Mouse (Mus musculus) right cerebral cortex, adult 18-20 months (tissue): ENCODE measurements around the gene Gm9780.
"Not testable (repeated sequence)": the region's sequence is repeated elsewhere in the genome, so short reads cannot be mapped to it uniquely, and the experiment has no call there.

Experiments
- DNase-seq: peaks from one replicate; pipeline ENCODE4 v3.0.0; 2022; ENCODE audit warnings: mixed read lengths

The Gm9780 gene

DNA sequence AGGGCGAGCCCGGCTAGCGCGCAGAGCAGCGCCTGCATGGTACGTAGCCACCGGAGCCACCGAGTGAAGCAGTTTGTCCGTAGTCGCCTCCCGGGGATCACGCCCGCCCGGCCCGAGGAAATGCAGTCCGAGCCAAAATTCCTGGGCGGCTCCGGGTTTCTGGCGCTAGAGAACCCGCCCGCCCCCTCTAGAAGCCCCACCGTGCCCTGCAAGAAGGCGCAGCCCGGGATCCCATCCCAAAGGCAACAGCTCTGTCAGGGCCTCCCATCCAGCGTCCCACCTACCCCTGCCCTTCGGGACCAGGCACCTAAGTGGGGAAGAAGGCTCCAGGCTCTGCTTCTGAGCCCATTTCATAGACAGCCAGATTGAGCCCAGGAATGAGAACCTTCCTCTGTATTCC, at the start of gene Gm9780:
Gene Gm9780, minus strand, starts transcription at position 101 of the 400 bp plus-strand sequence.
- not testable (repeated sequence) for DNase-seq

- DNase-seq, result not testable (repeated sequence)
Measured at GRCm38 (mm10) chr14:26081997-26082396, 39.5 kb upstream of the Gm9780 start, which contains the start of gene Cphx3. Cphx3 (plus strand) TSS chr14:26082297.

DNA sequence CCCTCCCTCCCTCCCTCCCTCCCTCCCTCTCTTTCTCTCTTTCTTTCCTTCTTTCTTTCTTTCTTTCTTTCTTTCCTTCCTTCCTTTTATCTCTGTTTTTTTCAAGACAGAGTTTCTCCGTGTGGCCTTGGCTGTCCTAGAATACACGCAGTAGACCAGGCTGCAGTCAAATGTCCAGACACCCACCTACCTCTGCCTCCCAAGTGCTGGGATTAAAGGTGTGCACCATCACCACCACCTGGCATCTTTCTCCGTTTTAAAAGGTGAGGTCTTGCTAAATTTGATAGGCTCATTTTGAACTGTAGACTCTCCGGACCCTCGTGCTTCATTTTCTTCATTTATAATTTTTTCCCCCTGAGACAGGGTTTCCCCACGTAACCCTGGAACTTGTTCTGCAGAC, 38.7 kb upstream of the Gm9780 start, which contains the start of gene Cphx2:
Gene Cphx2, plus strand, starts transcription at position 301 of the 400 bp plus-strand sequence.
- not testable (repeated sequence) for DNase-seq

- not testable (repeated sequence) for DNase-seq
Measured at GRCm38 (mm10) chr14:26076620-26077390, 34.3 kb upstream of the Gm9780 start.

DNA sequence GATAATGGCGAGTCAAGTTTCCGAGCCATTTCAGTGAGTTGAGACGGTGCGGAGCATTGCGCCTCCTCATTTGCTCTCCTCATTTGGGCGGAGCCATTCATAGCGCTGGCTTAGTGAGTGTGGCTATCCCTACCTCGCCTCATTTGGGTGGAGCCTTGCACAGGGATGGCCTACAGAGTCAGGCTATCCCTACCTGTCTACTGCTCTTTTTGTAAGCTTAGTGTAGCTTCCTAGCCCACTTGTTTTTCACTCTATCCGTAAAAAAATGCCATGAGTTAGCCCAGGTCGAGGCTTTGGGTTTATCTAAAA, 24.8 kb upstream of the Gm9780 start, which contains the start of gene Tmem254c:
Gene Tmem254c, minus strand, starts transcription at position 31 of the 309 bp plus-strand sequence.
- DNase-seq, result not testable (repeated sequence)

- DNase-seq, result not testable (repeated sequence)
Measured at GRCm38 (mm10) chr14:26066574-26067324, 24.2 kb upstream of the Gm9780 start.

GRCm38 (mm10) chr14:26059362-26059761, 16.9 kb upstream of the Gm9780 start:
- DNase-seq, result not testable (repeated sequence)

DNA sequence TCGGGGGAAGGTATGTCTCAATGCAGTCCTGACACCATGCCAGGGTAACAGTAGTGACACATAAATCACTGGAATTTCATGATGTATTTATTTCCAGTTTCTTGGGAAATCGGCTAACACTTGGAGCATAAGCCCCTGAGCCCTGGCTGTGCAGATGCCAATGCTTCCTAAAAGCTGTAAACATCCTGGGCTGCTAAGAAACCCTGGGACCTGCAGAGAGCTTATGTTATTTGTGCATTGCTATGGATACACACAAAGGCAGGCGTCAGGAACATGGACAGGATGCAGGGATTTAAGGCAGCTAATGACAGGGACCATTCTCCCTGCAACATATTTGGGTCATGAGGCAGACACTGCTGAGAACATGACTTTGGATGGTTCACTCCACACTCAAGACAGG, 15.7 kb upstream of the Gm9780 start:
- not testable (repeated sequence) for DNase-seq

DNA sequence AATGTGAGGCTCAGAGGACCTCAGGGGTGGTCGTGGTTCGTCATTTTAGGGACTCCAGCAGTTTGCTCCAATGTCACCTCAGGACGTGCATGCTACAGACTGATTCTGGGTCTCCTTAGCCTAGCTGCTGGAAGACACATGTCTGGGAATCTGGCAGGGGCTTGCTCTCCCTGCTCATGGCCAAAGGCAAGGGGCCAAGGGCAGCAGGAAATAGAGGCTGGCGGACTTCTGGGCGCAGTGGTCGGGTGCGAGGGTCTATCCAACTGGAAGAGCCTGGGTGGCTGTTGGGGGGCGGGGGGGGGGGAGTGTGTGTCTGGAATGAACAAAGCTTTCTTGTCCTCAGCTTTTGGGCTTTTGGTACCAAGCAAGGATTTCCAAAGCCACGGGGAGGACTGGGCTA, 6.3 kb upstream of the Gm9780 start:
- DNase-seq, result not testable (repeated sequence)

DNA sequence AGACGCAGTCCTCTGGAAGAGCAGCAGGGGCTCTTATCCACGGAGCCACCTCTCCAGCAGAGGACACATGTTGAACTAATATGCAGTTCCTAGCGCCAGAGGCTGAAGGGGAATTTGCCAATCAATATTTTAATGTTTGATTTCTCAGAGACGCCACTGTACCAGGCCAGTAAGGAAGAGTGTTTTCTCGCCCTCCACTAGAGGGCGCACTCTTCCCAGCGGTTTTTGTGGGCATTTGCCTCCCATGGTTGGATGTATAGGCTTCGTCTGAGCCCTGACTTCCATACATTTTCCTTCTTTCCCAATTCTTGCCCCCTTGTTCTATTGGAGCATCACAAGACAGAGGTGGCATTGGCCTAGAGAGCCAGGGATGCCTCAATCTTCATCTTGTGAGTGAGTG, 4.5 kb upstream of the Gm9780 start:
- DNase-seq, result not testable (repeated sequence)

DNA sequence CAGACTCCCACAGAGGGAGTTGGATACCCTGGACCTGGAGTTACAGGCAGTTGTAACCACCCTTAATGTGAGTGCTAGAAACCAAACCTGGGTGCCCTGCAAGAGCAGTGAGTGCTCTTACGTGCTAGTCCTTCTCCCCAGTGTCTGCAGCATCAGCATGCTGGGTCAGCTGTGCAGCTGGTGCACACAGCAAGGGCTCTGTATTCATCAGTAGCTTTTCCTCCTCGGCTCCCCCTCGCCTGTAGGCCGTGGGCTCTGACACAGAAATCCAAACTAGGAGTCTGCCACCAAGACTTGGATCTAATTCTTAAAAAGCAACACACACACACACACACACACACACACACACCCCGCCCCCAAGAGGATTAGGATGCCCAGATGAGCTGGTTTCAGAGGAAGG, 2.5 kb upstream of the Gm9780 start:
- DNase-seq, result not testable (repeated sequence)

DNA sequence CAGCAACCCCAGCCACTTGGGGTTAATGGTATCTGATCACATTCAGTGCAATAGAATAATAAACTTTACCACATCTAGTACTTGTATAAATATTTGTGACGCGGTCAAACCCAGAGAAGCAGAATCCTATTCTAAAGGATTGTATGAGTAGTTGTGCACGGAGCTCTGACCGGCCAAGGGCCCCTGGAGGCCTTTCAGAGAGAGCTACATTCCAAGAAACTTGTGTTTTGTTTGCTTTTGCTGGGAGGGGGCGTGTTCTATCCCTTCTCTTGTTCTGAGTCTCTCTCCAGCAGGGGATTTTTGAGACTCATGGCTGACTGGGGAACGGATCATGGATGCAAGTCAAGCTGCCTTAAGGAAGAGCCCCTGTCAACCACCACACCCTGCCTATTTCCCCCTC, 7.1 kb downstream of the Gm9780 start:
- not testable (repeated sequence) for DNase-seq

DNA sequence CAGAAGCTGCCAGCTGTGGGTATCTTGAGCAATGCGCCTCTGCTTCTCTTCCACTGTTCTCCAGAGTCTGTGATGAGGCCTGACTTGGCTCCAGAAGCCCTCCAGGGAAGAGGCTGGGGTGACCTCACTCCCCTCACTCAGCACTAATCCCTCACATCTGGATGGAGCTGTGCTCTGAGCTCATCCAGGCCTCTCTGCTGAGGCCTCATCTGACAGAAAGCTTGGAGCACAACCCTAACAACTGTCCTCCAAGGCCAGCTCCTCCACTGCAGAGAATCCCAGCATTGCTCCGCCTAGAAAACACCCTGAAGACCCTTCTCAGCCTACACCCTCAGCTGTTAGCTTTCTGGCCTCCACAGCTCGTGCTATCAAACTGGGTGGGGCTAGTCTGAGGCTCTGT, 8.1 kb downstream of the Gm9780 start:
- not testable (repeated sequence) for DNase-seq

DNA sequence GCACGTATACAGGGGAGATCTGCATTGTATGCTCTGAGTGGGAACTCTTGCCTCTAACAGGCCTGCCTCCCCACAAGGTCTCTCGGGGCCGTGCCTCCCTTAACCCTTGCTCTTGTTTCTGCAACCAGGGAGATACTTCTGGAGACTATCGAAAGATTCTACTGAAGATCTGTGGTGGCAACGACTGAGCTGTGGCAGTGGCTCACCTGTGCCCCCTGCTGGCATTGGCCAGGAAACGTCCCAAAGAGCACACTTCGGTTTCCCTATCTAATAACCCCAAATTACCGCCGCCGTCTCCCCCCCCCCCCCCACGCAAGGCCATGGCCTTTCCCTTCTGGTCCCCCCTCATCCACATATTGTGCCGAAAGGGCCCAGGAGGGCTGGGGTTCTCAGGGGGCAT, 16.9 kb downstream of the Gm9780 start:
- DNase-seq, result not testable (repeated sequence)

DNA sequence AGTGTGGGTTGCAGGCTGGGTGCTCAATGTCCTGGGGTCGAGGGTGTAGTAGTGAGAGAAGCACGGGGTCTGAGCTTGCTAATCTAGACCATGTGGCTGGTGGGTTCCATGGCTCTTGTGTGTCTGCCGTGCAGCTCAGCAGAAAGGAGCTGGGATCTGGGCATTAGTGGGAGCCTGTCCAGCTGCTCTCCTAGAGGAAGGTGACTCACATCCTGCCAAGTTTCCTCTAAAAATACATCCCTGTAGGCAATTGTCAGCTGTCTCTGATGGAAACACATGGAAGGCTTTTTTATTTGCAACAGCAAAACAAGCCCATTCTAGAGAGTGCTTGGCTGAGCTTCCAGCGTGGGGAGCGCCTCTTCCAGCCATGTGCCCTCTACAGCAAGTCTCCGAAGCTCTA, 19.7 kb downstream of the Gm9780 start:
- DNase-seq, result not testable (repeated sequence)

- not testable (repeated sequence) for DNase-seq
Measured at GRCm38 (mm10) chr14:26021555-26021954, 21.0 kb downstream of the Gm9780 start.

DNA sequence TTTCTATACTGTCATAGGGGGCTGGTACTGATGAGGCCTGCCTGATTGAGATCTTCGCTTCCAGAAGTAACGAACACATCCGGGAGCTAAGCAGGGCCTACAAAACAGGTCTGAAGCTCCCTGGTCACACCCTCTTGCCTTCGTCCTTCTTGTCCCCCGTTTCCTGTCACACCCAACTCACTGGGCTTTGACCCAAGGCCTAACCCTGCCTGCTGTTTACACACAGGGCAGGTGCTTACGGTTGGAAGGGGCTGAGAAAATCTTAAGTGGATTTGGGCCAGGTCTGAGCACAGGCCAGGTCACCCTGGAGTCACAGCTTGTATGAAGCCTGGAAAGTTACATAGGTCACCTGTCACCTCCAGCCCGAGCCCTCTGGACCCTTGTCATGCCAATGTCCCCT, 26.1 kb downstream of the Gm9780 start:
- DNase-seq, result not testable (repeated sequence)

DNA sequence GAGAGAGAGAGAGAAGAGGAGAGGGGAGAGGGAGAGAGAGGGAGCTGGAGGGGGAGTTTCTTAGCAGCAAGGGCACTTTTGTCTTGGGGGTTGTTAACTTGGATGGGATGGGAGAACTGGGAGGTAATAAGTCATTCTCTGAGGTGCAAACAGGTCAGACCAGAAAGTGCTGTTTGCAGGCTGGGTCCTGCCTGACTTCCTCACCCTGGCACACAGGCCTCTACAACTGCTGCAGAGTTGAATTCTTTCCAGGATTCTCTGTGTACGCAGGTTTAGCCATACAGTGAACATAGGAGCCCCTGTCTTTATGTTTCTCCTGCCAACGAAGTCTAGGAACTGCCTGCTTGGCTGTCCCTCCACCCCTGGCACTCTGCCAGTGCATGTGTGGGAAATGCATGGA, 35.0 kb downstream of the Gm9780 start:
- DNase-seq, result not testable (repeated sequence)

DNA sequence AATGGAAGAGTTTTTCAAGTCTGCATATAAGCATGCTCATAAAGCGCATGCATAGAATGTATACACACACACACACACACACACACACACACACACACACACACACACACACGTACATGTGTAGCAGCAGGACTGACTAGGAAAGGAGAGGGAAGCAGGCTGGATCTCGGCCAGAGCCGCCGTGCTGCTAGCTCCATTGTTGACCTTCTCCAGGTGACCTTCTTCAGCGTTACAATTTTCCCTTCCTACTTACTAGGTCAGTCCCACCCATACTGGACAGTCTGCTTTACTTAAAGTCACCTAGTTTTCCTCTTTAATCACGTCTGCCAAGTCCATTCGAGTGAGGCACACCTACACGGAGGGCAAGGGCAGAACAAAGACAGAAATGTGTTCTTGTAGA, 60.6 kb downstream of the Gm9780 start:
- not testable (repeated sequence) for DNase-seq

DNA sequence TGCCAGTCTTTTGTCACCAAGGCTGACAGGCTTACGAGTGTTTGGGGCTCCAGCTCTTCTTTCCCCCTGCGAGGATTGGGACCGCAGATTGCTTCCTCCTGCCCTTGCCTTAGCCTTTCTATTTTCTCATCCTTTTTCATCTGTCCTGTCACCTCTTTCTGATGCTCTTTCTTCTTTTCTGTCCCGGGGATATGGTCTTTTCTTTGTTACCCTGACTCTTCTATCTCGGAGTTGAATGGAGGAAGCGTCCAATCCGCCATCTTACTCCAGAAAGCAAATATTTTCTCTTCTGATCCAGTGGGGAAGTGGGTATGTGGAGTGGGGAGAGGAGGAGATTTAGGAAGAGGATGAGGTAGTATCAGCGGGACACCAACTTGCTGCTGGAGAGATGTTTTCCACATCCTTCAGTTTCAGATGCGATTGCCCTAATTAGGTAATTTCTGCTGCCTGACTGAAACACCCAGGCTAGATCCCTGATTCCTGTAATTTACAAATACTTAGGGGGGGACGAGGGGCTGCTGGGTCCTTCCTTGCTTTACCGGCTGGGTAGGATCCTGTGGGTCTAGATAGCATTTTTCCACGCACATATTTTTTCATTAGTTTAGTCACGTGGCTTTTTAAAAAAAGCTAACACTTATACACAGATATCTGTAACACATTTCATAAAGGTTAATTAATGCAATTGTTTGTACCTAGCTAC, 63.1 kb downstream of the Gm9780 start:
- not testable (repeated sequence) for DNase-seq

DNA sequence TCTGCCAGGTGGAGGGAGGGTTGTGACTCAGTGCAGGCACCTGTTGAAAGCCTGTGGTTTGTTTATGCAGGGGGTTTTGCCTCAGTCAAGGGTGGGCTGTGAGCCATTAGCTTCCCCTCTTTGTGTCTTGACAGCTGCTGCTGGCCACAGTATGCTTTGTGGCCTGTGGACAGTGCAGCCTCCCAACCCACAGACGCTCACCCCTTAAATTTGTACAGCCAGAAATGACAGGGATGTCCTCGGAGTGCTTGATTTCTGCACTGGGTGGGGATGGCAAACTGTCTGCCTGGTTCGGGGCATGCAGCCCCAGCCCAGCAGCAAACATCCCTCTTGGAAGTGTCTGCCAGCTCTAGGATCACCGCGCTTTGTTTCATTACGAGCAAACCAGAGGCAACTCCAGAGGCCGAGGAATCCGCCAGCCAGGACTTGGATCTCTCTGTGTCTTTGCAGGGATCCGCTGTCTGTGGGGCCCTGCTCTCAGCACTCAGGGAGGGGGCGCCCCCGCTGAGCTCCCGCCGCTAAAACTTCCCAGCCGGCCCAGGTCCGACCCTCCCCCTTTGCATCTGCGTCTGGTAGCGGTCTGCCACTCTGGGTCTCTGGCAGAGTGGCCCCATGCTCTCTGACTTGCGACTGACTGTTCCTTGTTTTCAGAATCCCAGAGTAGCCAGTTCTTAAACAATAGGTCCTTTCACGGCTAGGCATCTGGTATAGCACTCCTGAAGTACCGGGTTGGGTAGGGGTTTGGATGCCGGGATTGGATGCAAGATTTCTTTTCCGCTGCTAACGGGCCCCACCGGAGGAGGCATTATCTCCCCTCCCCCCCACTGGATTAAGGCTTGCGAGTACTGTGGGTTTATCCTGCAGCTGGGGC, 63.9 kb downstream of the Gm9780 start, which contains the start of gene Duxbl1:
Gene Duxbl1, plus strand, starts transcription at position 207 of the 871 bp plus-strand sequence.
- DNase-seq, result not testable (repeated sequence)
